Mouse (Mus musculus): ENCODE measurements around the gene Anapc13. TPM values are rescaled to one million over a fixed set of nuclear protein-coding genes. Genes with fewer than 3 reads are reported as not detected.

Anapc13 gene
- polyA plus RNA-seq, 1 experiment from 2014 or later, result 89.4 TPM

DNA sequence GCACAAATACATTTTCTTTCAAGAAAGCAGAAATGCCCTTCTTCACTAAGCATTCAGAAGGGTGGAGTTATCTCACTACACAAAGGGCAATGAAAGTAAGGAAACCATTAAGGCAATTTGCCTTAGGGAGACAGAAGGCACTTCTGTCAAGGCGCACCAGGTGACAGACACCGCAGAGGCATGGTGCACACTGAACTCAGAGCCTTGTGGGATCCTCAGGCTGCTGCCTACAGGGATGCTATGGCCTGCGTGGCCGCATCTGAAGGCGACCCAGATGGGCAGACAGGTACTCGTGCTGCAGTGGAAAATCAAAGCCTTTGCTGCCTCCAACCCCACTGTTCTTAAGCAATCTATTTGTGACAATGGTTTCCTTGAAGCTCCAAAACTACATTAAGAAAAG is 20.9 kb upstream of the Anapc13 start:
- no peaks in the 10 kb centered on the region for H3K9me3 ChIP-seq (replicated peaks; ENCODE audit: control insufficient read depth, low read length)
- no peak overlapping the region for H3K27ac ChIP-seq (ENCODE audit: low read length)
- no peak overlapping the region for H3K4me3 ChIP-seq (ENCODE audit: low read depth, low read length)
- WGBS (ENCODE audit: insufficient replicate concordance), result 86% methylated on average over 6 of the region's 6 CpGs
- no peak for ATAC-seq (ENCODE audit: low read depth)
- no peak overlapping the region for H3K4me2 ChIP-seq (ENCODE audit: low read depth, low read length)
- H3K36me3 ChIP-seq (ENCODE audit: control insufficient read depth, insufficient read depth), result peaks cover 6% of the 10 kb centered on the region
- no peaks in the 10 kb centered on the region for H3K27me3 ChIP-seq (ENCODE audit: control insufficient read depth, insufficient read depth, low read depth, low read length)
- no peaks in the 10 kb centered on the region for H3K4me1 ChIP-seq (ENCODE audit: control insufficient read depth, low read depth, low read length)
- H3K9ac ChIP-seq (ENCODE audit: low read depth, low read length), result no peak overlapping the region

DNA sequence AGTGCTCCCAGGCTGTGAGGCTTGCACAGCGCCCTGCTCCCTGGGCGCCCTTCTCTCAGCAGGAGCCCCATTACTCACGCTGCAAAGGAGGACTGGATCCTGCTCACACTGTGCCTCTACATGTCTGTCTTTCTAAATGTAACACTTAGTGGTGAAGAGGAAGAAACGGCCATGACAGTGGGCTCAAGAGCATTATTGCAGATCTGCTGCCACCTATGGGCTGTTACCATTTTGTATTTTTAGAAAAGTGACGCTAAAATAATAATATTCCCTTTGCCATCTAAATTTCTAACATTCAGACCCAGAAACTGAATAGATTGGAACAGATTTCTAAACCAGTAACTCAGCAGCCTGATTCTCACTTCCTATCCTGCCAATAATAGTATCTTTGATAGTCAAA is 18.6 kb upstream of the Anapc13 start:
- WGBS (ENCODE audit: insufficient replicate concordance), result 71% methylated on average over 5 of the region's 5 CpGs
- Histone ChIP-seq H3K9me3 (replicated peaks; ENCODE audit: control insufficient read depth, low read length) (no peaks in the 10 kb centered on the region), H3K9ac (ENCODE audit: low read depth, low read length) (no peak overlapping the region), H3K4me3 (ENCODE audit: low read depth, low read length) (no peak overlapping the region), H3K4me2 (ENCODE audit: low read depth, low read length) (no peak overlapping the region), H3K36me3 (ENCODE audit: control insufficient read depth, insufficient read depth) (peaks cover 8% of the 10 kb centered on the region), H3K27ac (ENCODE audit: low read length) (no peak overlapping the region), H3K27me3 (ENCODE audit: control insufficient read depth, insufficient read depth, low read depth, low read length) (no peaks in the 10 kb centered on the region), H3K4me1 (ENCODE audit: control insufficient read depth, low read depth, low read length) (no peaks in the 10 kb centered on the region)
- ATAC-seq (ENCODE audit: low read depth), result no peak

DNA sequence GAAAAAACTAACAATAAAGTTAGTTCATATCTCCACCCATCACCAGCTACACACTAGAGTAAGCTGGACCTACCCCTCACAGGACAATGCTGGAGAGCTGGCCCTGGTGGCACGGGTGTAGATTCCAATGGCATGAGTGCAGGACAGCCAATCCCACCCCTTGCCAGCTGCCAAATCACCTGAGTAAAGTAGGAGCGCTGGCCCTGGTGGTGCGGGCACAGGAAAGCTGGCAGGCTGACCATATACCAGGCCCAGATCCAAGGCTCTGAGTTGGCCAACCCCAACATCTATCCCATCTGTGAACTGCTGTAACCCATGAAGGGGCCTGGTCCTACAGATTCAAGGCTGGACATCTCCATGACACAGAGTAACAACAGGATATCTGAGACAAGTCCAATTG is 16.9 kb upstream of the Anapc13 start:
- Histone ChIP-seq H3K9ac (ENCODE audit: low read depth, low read length) (no peak overlapping the region), H3K4me2 (ENCODE audit: low read depth, low read length) (no peak overlapping the region), H3K27ac (ENCODE audit: low read length) (no peak overlapping the region), H3K9me3 (replicated peaks; ENCODE audit: control insufficient read depth, low read length) (no peaks in the 10 kb centered on the region), H3K36me3 (ENCODE audit: control insufficient read depth, insufficient read depth) (peaks cover 13% of the 10 kb centered on the region), H3K4me3 (ENCODE audit: low read depth, low read length) (no peak overlapping the region), H3K4me1 (ENCODE audit: control insufficient read depth, low read depth, low read length) (no peaks in the 10 kb centered on the region), H3K27me3 (ENCODE audit: control insufficient read depth, insufficient read depth, low read depth, low read length) (no peaks in the 10 kb centered on the region)
- no peak for ATAC-seq (ENCODE audit: low read depth)
- 75% methylated on average over 3 of the region's 3 CpGs for WGBS (ENCODE audit: insufficient replicate concordance)

DNA sequence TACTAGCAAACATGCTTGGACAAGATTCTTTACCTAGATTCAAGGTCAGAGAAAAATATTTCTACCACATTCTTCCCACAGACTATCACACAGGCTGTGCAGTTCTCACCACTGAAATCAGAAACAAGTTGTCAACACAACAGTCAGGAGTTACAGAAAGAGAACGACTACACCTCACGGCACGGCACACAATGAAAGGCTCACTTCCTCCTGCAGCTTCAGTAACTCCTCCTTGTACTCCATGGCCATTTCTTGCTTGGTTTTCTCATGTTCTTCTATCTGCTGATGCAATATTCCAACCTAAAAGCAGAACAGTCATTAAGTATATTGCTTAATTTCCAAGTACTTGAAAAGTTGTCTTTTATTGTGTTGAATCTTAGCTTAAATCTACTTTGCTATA is 11.0 kb upstream of the Anapc13 start:
- H3K4me3 ChIP-seq (ENCODE audit: low read depth, low read length), result no peak overlapping the region
- no peak overlapping the region for H3K9ac ChIP-seq (ENCODE audit: low read depth, low read length)
- H3K4me1 ChIP-seq (ENCODE audit: control insufficient read depth, low read depth, low read length), result no peaks in the 10 kb centered on the region
- no peak overlapping the region for H3K27ac ChIP-seq (ENCODE audit: low read length)
- WGBS (ENCODE audit: insufficient replicate concordance), result 65% methylated on average over 3 of the region's 3 CpGs
- H3K9me3 ChIP-seq (replicated peaks; ENCODE audit: control insufficient read depth, low read length), result no peaks in the 10 kb centered on the region
- H3K27me3 ChIP-seq (ENCODE audit: control insufficient read depth, insufficient read depth, low read depth, low read length), result no peaks in the 10 kb centered on the region
- peaks cover 13% of the 10 kb centered on the region for H3K36me3 ChIP-seq (ENCODE audit: control insufficient read depth, insufficient read depth)
- no peak for ATAC-seq (ENCODE audit: low read depth)
- H3K4me2 ChIP-seq (ENCODE audit: low read depth, low read length), result no peak overlapping the region

- 69% methylated on average over 9 of the region's 9 CpGs for WGBS (ENCODE audit: insufficient replicate concordance)
- ATAC-seq (ENCODE audit: low read depth), result no peak; the same call in 1 of the 2 replicates
- Histone ChIP-seq H3K9ac (ENCODE audit: low read depth, low read length) (no peak overlapping the region), H3K4me3 (ENCODE audit: low read depth, low read length) (no peak overlapping the region), H3K9me3 (replicated peaks; ENCODE audit: control insufficient read depth, low read length) (no peaks in the 10 kb centered on the region), H3K4me1 (ENCODE audit: control insufficient read depth, low read depth, low read length) (no peaks in the 10 kb centered on the region), H3K27me3 (ENCODE audit: control insufficient read depth, insufficient read depth, low read depth, low read length) (no peaks in the 10 kb centered on the region), H3K4me2 (ENCODE audit: low read depth, low read length) (no peak overlapping the region), H3K36me3 (ENCODE audit: control insufficient read depth, insufficient read depth) (peaks cover 10% of the 10 kb centered on the region), H3K27ac (ENCODE audit: low read length) (no peak overlapping the region)
Measured at GRCm38 (mm10) chr9:102616267-102616666, 9.8 kb upstream of the Anapc13 start.

- Histone ChIP-seq H3K4me3 (ENCODE audit: low read depth, low read length) (no peak overlapping the region), H3K4me2 (ENCODE audit: low read depth, low read length) (no peak overlapping the region), H3K9me3 (replicated peaks; ENCODE audit: control insufficient read depth, low read length) (no peaks in the 10 kb centered on the region), H3K4me1 (ENCODE audit: control insufficient read depth, low read depth, low read length) (peaks cover 11% of the 10 kb centered on the region), H3K27me3 (ENCODE audit: control insufficient read depth, insufficient read depth, low read depth, low read length) (no peaks in the 10 kb centered on the region), H3K27ac (ENCODE audit: low read length) (no peak overlapping the region), H3K36me3 (ENCODE audit: control insufficient read depth, insufficient read depth) (no peaks in the 10 kb centered on the region; the same call in 1 of the 2 replicates), H3K9ac (ENCODE audit: low read depth, low read length) (no peak overlapping the region)
- 40% methylated on average over 5 of the region's 5 CpGs for WGBS (ENCODE audit: insufficient replicate concordance)
- no peak for ATAC-seq (ENCODE audit: low read depth)
Measured at GRCm38 (mm10) chr9:102621385-102621784, 4.7 kb upstream of the Anapc13 start.

- H3K4me2 ChIP-seq (ENCODE audit: low read depth, low read length), result no peak overlapping the region
- no peak overlapping the region for H3K4me3 ChIP-seq (ENCODE audit: low read depth, low read length)
- H3K9ac ChIP-seq (ENCODE audit: low read depth, low read length), result no peak overlapping the region
- no peaks in the 10 kb centered on the region for H3K27me3 ChIP-seq (ENCODE audit: control insufficient read depth, insufficient read depth, low read depth, low read length)
- peaks cover 16% of the 10 kb centered on the region for H3K4me1 ChIP-seq (ENCODE audit: control insufficient read depth, low read depth, low read length)
- H3K36me3 ChIP-seq (ENCODE audit: control insufficient read depth, insufficient read depth), result no peaks in the 10 kb centered on the region; the same call in 1 of the 2 replicates
- WGBS (ENCODE audit: insufficient replicate concordance), result 30% methylated on average over 5 of the region's 5 CpGs
- no peak overlapping the region for H3K27ac ChIP-seq (ENCODE audit: low read length)
- ATAC-seq (ENCODE audit: low read depth), result no peak
- H3K9me3 ChIP-seq (replicated peaks; ENCODE audit: control insufficient read depth, low read length), result no peaks in the 10 kb centered on the region
Measured at GRCm38 (mm10) chr9:102622192-102622857, 3.8 kb upstream of the Anapc13 start.

GRCm38 (mm10) chr9:102622876-102623275 is 3.2 kb upstream of the Anapc13 start:
- 70% methylated on average over 6 of the region's 6 CpGs for WGBS (ENCODE audit: insufficient replicate concordance)
- H3K27ac ChIP-seq (ENCODE audit: low read length), result no peak overlapping the region
- no peaks in the 10 kb centered on the region for H3K27me3 ChIP-seq (ENCODE audit: control insufficient read depth, insufficient read depth, low read depth, low read length)

GRCm38 (mm10) chr9:102623581-102623980 is 2.5 kb upstream of the Anapc13 start:
- H3K4me1 ChIP-seq (ENCODE audit: control insufficient read depth, low read depth, low read length), result peaks cover 24% of the 10 kb centered on the region
- H3K27me3 ChIP-seq (ENCODE audit: control insufficient read depth, insufficient read depth, low read depth, low read length), result no peaks in the 10 kb centered on the region
- no peak overlapping the region for H3K4me2 ChIP-seq (ENCODE audit: low read depth, low read length)
- H3K9me3 ChIP-seq (replicated peaks; ENCODE audit: control insufficient read depth, low read length), result no peaks in the 10 kb centered on the region
- no peak overlapping the region for H3K4me3 ChIP-seq (ENCODE audit: low read depth, low read length)
- 74% methylated on average over 7 of the region's 7 CpGs for WGBS (ENCODE audit: insufficient replicate concordance)
- H3K27ac ChIP-seq (ENCODE audit: low read length), result no peak overlapping the region
- no peak overlapping the region for H3K9ac ChIP-seq (ENCODE audit: low read depth, low read length)
- H3K36me3 ChIP-seq (ENCODE audit: control insufficient read depth, insufficient read depth), result no peaks in the 10 kb centered on the region; the same call in 1 of the 2 replicates
- no peak for ATAC-seq (ENCODE audit: low read depth)

More at GRCm38 (mm10) chr9:102622876-102623275, 3.2 kb upstream of the Anapc13 start:
- no peak overlapping the region for H3K9ac ChIP-seq (ENCODE audit: low read depth, low read length)
- ATAC-seq (ENCODE audit: low read depth), result no peak
- no peak overlapping the region for H3K4me2 ChIP-seq (ENCODE audit: low read depth, low read length)
- H3K4me1 ChIP-seq (ENCODE audit: control insufficient read depth, low read depth, low read length), result peaks cover 22% of the 10 kb centered on the region
- no peaks in the 10 kb centered on the region for H3K9me3 ChIP-seq (replicated peaks; ENCODE audit: control insufficient read depth, low read length)
- H3K36me3 ChIP-seq (ENCODE audit: control insufficient read depth, insufficient read depth), result no peaks in the 10 kb centered on the region; the same call in 1 of the 2 replicates
- no peak overlapping the region for H3K4me3 ChIP-seq (ENCODE audit: low read depth, low read length)
